Mouse (Mus musculus) bone marrow, adult 2 months (tissue): ENCODE data around the gene Prkcg. TPM values are rescaled to one million over a fixed set of nuclear protein-coding genes. Genes with fewer than 3 reads are reported as not detected.
A peak's percentile ranks its signal among the peaks of the same experiment; 100 is the strongest.

Experiments
- H3K27ac ChIP-seq: fragments of 200-500 bp; 2 replicates; pipeline ENCODE4 v1.5.1; 2012; ENCODE audit warnings: low read depth, mild to moderate bottlenecking, control low read depth, inconsistent platforms, low read length; ENCODE audit not compliant: control insufficient read depth, poor library complexity, insufficient read depth
- H3K4me1 ChIP-seq: fragments of 200-500 bp; 2 replicates; pipeline ENCODE4 v1.6.1; 2011; ENCODE audit warnings: low read length; ENCODE audit not compliant: control insufficient read depth, insufficient read depth
- H3K4me3 ChIP-seq: fragments of 200-500 bp; replicated peaks from 2 replicates; pipeline ENCODE3; 2011; ENCODE audit warnings: mild to moderate bottlenecking, low read depth, low read length, control low read depth; ENCODE audit not compliant: control insufficient read depth
- CTCF ChIP-seq: fragments of 200-500 bp; IDR thresholded peaks from 2 replicates; pipeline ENCODE4 v1.5.1; 2011; ENCODE audit warnings: low read length, control low read depth; ENCODE audit not compliant: control insufficient read depth, insufficient read depth
- POLR2A ChIP-seq: fragments of 200-500 bp; IDR thresholded peaks from 2 replicates; pipeline ENCODE4 v1.6.1; 2011; ENCODE audit warnings: low read depth, mild to moderate bottlenecking, control low read depth, low read length, borderline replicate concordance; ENCODE audit not compliant: control insufficient read depth
- WGBS: fragments of 180-500 bp; shearing (Covaris S2); methylation state at CpG from one replicate; pipeline ENCODE4 v1.1.7; 2018; 5-methylcytosine and 5-hydroxymethylcytosine counted together
- polyA plus RNA-seq: library from polyadenylated mRNA; stranded (reverse); fragments of >200 nt; gene quantifications from 2 replicates; pipeline ENCODE4 v1.2.4, GENCODE M21; 2011; ENCODE audit warnings: low replicate concordance; ENCODE audit not compliant: missing spikeins, insufficient read depth, insufficient read length

Gene Prkcg
- polyA plus RNA-seq, 1 experiment: 3.2 TPM

- Histone ChIP-seq H3K27ac (no peak overlapping the region), H3K4me3 (peak overlapping the region; percentile 37), H3K4me1 (no peaks in the 10 kb centered on the region)
- under 1% methylated on average over 28 of the region's 29 CpGs for WGBS
- TF ChIP-seq POLR2A (no peak), CTCF (no peak)
Measured at GRCm38 (mm10) chr7:3303276-3303781, 14.3 kb downstream of the Prkcg start.

- 8% methylated on average over 12 of the region's 12 CpGs for WGBS
- Histone ChIP-seq H3K4me1 (no peaks in the 10 kb centered on the region), H3K27ac (0 out of 2 replicates have a peak overlapping the region, but pooled peaks have one; percentile 0), H3K4me3 (peak overlapping the region; percentile 37)
- no peak for TF ChIP-seq CTCF
Measured at GRCm38 (mm10) chr7:3303789-3304188, 14.8 kb downstream of the Prkcg start.

- TF ChIP-seq CTCF (no peak), POLR2A (no peak)
- Histone ChIP-seq H3K4me3 (no peak overlapping the region), H3K27ac (0 out of 2 replicates have a peak overlapping the region, but pooled peaks have one; percentile 0), H3K4me1 (no peaks in the 10 kb centered on the region)
- 2% methylated on average over 10 of the region's 10 CpGs for WGBS
Measured at GRCm38 (mm10) chr7:3304298-3304697, 15.3 kb downstream of the Prkcg start.

GRCm38 (mm10) chr7:3306400-3306799, 17.4 kb downstream of the Prkcg start:
- H3K4me1 ChIP-seq: no peaks in the 10 kb centered on the region
- 66% methylated on average over 3 of the region's 3 CpGs for WGBS
- TF ChIP-seq CTCF (no peak), POLR2A (no peak)
- H3K4me3 ChIP-seq: no peak overlapping the region
- H3K27ac ChIP-seq: no peak overlapping the region

GRCm38 (mm10) chr7:3308646-3309045, 19.7 kb downstream of the Prkcg start:
- 65% methylated on average over 4 of the region's 4 CpGs for WGBS
- H3K4me3 ChIP-seq: no peak overlapping the region

GRCm38 (mm10) chr7:3310233-3310632, 21.3 kb downstream of the Prkcg start:
- Histone ChIP-seq H3K27ac (no peak overlapping the region), H3K4me3 (no peak overlapping the region), H3K4me1 (no peaks in the 10 kb centered on the region)
- TF ChIP-seq CTCF (no peak), POLR2A (no peak)
- 87% methylated on average over 7 of the region's 7 CpGs for WGBS

More at GRCm38 (mm10) chr7:3308646-3309045, 19.7 kb downstream of the Prkcg start:
- H3K4me1 ChIP-seq: no peaks in the 10 kb centered on the region
- no peak overlapping the region for H3K27ac ChIP-seq
- TF ChIP-seq CTCF: no peak
- no peak for TF ChIP-seq POLR2A

- TF ChIP-seq POLR2A: no peak
- no peak for TF ChIP-seq CTCF
- 77% methylated on average over 8 of the region's 8 CpGs for WGBS
- Histone ChIP-seq H3K4me3 (no peak overlapping the region), H3K27ac (no peak overlapping the region), H3K4me1 (no peaks in the 10 kb centered on the region)
Measured at GRCm38 (mm10) chr7:3313571-3313970, 24.6 kb downstream of the Prkcg start.

GRCm38 (mm10) chr7:3314121-3314520, 25.1 kb downstream of the Prkcg start:
- no peak overlapping the region for H3K4me3 ChIP-seq
- no peak overlapping the region for H3K27ac ChIP-seq
- no peaks in the 10 kb centered on the region for H3K4me1 ChIP-seq
- 66% methylated on average over 5 of the region's 5 CpGs for WGBS
- no peak for TF ChIP-seq CTCF
- TF ChIP-seq POLR2A: no peak

GRCm38 (mm10) chr7:3317704-3318103, 28.7 kb downstream of the Prkcg start:
- TF ChIP-seq POLR2A (no peak), CTCF (no peak)
- Histone ChIP-seq H3K27ac (no peak overlapping the region), H3K4me3 (no peak overlapping the region), H3K4me1 (no peaks in the 10 kb centered on the region)
- 56% methylated on average over 4 of the region's 4 CpGs for WGBS
